Mouse (Mus musculus) leukemia stem cell, adult 10-12 weeks (primary cell): Measurements from ENCODE around the gene Fam151a. TPM values are rescaled to one million over a fixed set of nuclear protein-coding genes. Genes with fewer than 3 reads are reported as not detected.

Experiments used
- polyA plus RNA-seq: library from polyadenylated mRNA; stranded (reverse); fragments of >175 nt; gene quantifications from 2 replicates; pipeline ENCODE4 v1.2.3, GENCODE M21; 2012; ENCODE audit warnings: low replicate concordance

The Fam151a gene
- polyA plus RNA-seq = 0.09 TPM in 1 of 2 replicates, not detected in the other

GRCm38 (mm10) chr4:106733636-106734035, at the start of gene Fam151a:
Gene Fam151a, plus strand, starts transcription at chr4:106733889.

GRCm38 (mm10) chr4:106730814-106731213, 2.9 kb upstream of the Fam151a start, which contains the start of gene Mroh7:
Gene Mroh7, minus strand, starts transcription at chr4:106730925.

Other genes with a start within 250 kb of the Fam151a start
- gene Bsnd, start 241.6 kb upstream of the Fam151a start, polyA plus RNA-seq = not detected in 2 replicates
- gene Dhcr24, start 172.9 kb upstream of the Fam151a start, polyA plus RNA-seq = 14.4 and 29.0 TPM in 2 replicates
- not detected in 2 replicates for gene Lexm, start 116.6 kb upstream of the Fam151a start, polyA plus RNA-seq
- not detected in 2 replicates for gene Ttc22, start 111.5 kb upstream of the Fam151a start, polyA plus RNA-seq
- gene Pars2, start 82.8 kb upstream of the Fam151a start, polyA plus RNA-seq = 1.4 and 4.5 TPM in 2 replicates
- gene Ttc4, start 54.9 kb upstream of the Fam151a start, polyA plus RNA-seq = 2.3 and 15.0 TPM in 2 replicates
- not detected in 2 replicates for gene Mroh7, start 3.0 kb upstream of the Fam151a start, polyA plus RNA-seq
- gene Acot11, start 71.1 kb downstream of the Fam151a start, polyA plus RNA-seq = 0.84 and 4.1 TPM in 2 replicates
- 630 and 926 TPM in 2 replicates for gene Ssbp3, start 176.8 kb downstream of the Fam151a start, polyA plus RNA-seq